Mouse (Mus musculus) layer of hippocampus, adult 9-10 months (tissue): ENCODE measurements at regions not wholly inside any gene's neighbourhood (a gene's known extent, or its start where the extent isn't known, plus 50 kb on each side); places are given as distances from the start of the nearest gene placed in this dataset.

Experiments used
- DNase-seq: peaks from one replicate; pipeline ENCODE4 v3.0.0; 2022; ENCODE audit warnings: low spot score

GRCm38 (mm10) chr2:179231708-179232354, 210.4 kb upstream of the Cdh4 start:
- DNase-seq = no peak

GRCm38 (mm10) chr2:179238166-179238565, 204.1 kb upstream of the Cdh4 start:
- DNase-seq = peak; percentile 17

- no peak for DNase-seq
Observed at GRCm38 (mm10) chr2:179260892-179261291, 181.3 kb upstream of the Cdh4 start.

GRCm38 (mm10) chr2:179263888-179264287, 178.3 kb upstream of the Cdh4 start:
- no peak for DNase-seq

GRCm38 (mm10) chr2:179265436-179265835, 176.8 kb upstream of the Cdh4 start:
- DNase-seq = no peak

- no peak for DNase-seq
Observed at GRCm38 (mm10) chr2:179277204-179277886, 164.9 kb upstream of the Cdh4 start.

GRCm38 (mm10) chr2:179277887-179278282, 164.3 kb upstream of the Cdh4 start:
- DNase-seq = no peak

- no peak for DNase-seq
Observed at GRCm38 (mm10) chr2:179282276-179282675, 160.0 kb upstream of the Cdh4 start.

GRCm38 (mm10) chr2:179290394-179290793, 151.8 kb upstream of the Cdh4 start:
- no peak for DNase-seq

GRCm38 (mm10) chr2:179291046-179291563, 151.1 kb upstream of the Cdh4 start:
- no peak for DNase-seq

- no peak for DNase-seq
Observed at GRCm38 (mm10) chr2:179291958-179292357, 150.3 kb upstream of the Cdh4 start.

- no peak for DNase-seq
Observed at GRCm38 (mm10) chr2:179292566-179292965, 149.7 kb upstream of the Cdh4 start.

GRCm38 (mm10) chr2:179293114-179293513, 149.1 kb upstream of the Cdh4 start:
- no peak for DNase-seq

- no peak for DNase-seq
Observed at GRCm38 (mm10) chr2:179297057-179297456, 145.2 kb upstream of the Cdh4 start.

GRCm38 (mm10) chr2:179303765-179304164, 138.5 kb upstream of the Cdh4 start:
- DNase-seq = no peak

- no peak for DNase-seq
Observed at GRCm38 (mm10) chr2:179307286-179307931, 134.8 kb upstream of the Cdh4 start.

- no peak for DNase-seq
Observed at GRCm38 (mm10) chr2:179307932-179308303, 134.3 kb upstream of the Cdh4 start.

- DNase-seq = no peak
Observed at GRCm38 (mm10) chr2:179318046-179318445, 124.2 kb upstream of the Cdh4 start.

- no peak for DNase-seq
Observed at GRCm38 (mm10) chr2:179325242-179325641, 117.0 kb upstream of the Cdh4 start.

- DNase-seq = no peak
Observed at GRCm38 (mm10) chr2:179332872-179333489, 109.2 kb upstream of the Cdh4 start.

GRCm38 (mm10) chr2:179333587-179333986, 108.6 kb upstream of the Cdh4 start:
- DNase-seq = no peak

- no peak for DNase-seq
Observed at GRCm38 (mm10) chr2:179336235-179336634, 106.0 kb upstream of the Cdh4 start.

- DNase-seq = no peak
Observed at GRCm38 (mm10) chr2:179352676-179353075, 89.6 kb upstream of the Cdh4 start.
